Mouse (Mus musculus): ENCODE data around the gene Ece1. TPM values are rescaled to one million over a fixed set of nuclear protein-coding genes. Genes with fewer than 3 reads are reported as not detected.
A peak's percentile ranks its signal among the peaks of the same experiment; 100 is the strongest.

Ece1 gene
- total and polyA plus RNA-seq, 3 experiments = 27.3 to 120 (median 102) TPM

GRCm38 (mm10) chr4:137879383-137880156 lies 17.5 kb downstream of the Ece1 start:
- Histone ChIP-seq H3K27ac (no peak overlapping the region), H3K36me3 (ENCODE audit: control insufficient read depth, insufficient read depth, low read length) (no peaks in the 10 kb centered on the region), H3K79me2 (replicated peaks; ENCODE audit: control insufficient read depth, insufficient read depth, low read length) (no peaks in the 10 kb centered on the region), H3K4me3 (no peak overlapping the region), H3K9ac (ENCODE audit: low read depth, low read length) (no peak overlapping the region), H3K27me3 (ENCODE audit: control insufficient read depth, insufficient read depth, low read length) (no peaks in the 10 kb centered on the region), H3K4me1 (ENCODE audit: control insufficient read depth, insufficient read depth, low read length) (peaks cover 1% of the 10 kb centered on the region; the same call in 1 of the 2 replicates)
- TF ChIP-seq EP300 (IDR thresholded peaks at IDR 0.05; ENCODE audit: insufficient read depth, low read depth, low read length) (no peak), POLR2A (IDR thresholded peaks at IDR 0.05; ENCODE audit: insufficient read depth, low read depth, low read length) (no peak)
- 79% methylated on average over 8 of the region's 8 CpGs for WGBS
- intact Hi-C loops (cut with DNase I) = no loop called here
- no peak for DNase-seq

GRCm38 (mm10) chr4:137881445-137881844 lies 19.4 kb downstream of the Ece1 start:
- no peak overlapping the region for H3K9ac ChIP-seq (ENCODE audit: low read depth, low read length)
- intact Hi-C loops (cut with DNase I) = no loop called here

GRCm38 (mm10) chr4:137882663-137883062 lies 20.6 kb downstream of the Ece1 start:
- Histone ChIP-seq H3K27me3 (ENCODE audit: control insufficient read depth, insufficient read depth, low read length) (no peaks in the 10 kb centered on the region), H3K79me2 (replicated peaks; ENCODE audit: control insufficient read depth, insufficient read depth, low read length) (no peaks in the 10 kb centered on the region), H3K36me3 (ENCODE audit: control insufficient read depth, insufficient read depth, low read length) (no peaks in the 10 kb centered on the region), H3K27ac (no peak overlapping the region), H3K4me3 (no peak overlapping the region), H3K4me1 (ENCODE audit: control insufficient read depth, insufficient read depth, low read length) (no peaks in the 10 kb centered on the region), H3K9ac (ENCODE audit: low read depth, low read length) (no peak overlapping the region)
- intact Hi-C loops (cut with DNase I) = no loop called here
- 60% methylated on average over 9 of the region's 9 CpGs for WGBS
- DNase-seq = peak; percentile 59 to 70
- TF ChIP-seq CTCF (IDR thresholded peaks at IDR 0.05) (no peak), POLR2A (IDR thresholded peaks at IDR 0.05; ENCODE audit: insufficient read depth, low read depth, low read length) (no peak), EP300 (IDR thresholded peaks at IDR 0.05; ENCODE audit: insufficient read depth, low read depth, low read length) (no peak)

More at GRCm38 (mm10) chr4:137881445-137881844, 19.4 kb downstream of the Ece1 start:
- TF ChIP-seq POLR2A (IDR thresholded peaks at IDR 0.05; ENCODE audit: insufficient read depth, low read depth, low read length) (no peak), CTCF (IDR thresholded peaks at IDR 0.05) (no peak), EP300 (IDR thresholded peaks at IDR 0.05; ENCODE audit: insufficient read depth, low read depth, low read length) (no peak)
- Histone ChIP-seq H3K4me3 (no peak overlapping the region), H3K4me1 (ENCODE audit: control insufficient read depth, insufficient read depth, low read length) (no peaks in the 10 kb centered on the region), H3K79me2 (replicated peaks; ENCODE audit: control insufficient read depth, insufficient read depth, low read length) (no peaks in the 10 kb centered on the region), H3K36me3 (ENCODE audit: control insufficient read depth, insufficient read depth, low read length) (no peaks in the 10 kb centered on the region), H3K27me3 (ENCODE audit: control insufficient read depth, insufficient read depth, low read length) (no peaks in the 10 kb centered on the region), H3K27ac (no peak overlapping the region)
- no peak for DNase-seq
- 83% methylated on average over 8 of the region's 8 CpGs for WGBS

GRCm38 (mm10) chr4:137883513-137884150 lies 21.6 kb downstream of the Ece1 start:
- peaks cover 4% of the 10 kb centered on the region for H3K4me1 ChIP-seq (ENCODE audit: control insufficient read depth, insufficient read depth, low read length)
- intact Hi-C loops (cut with DNase I) = no loop called here
- no peak overlapping the region for H3K4me3 ChIP-seq
- no peaks in the 10 kb centered on the region for H3K27me3 ChIP-seq (ENCODE audit: control insufficient read depth, insufficient read depth, low read length)
- H3K9ac ChIP-seq (ENCODE audit: low read depth, low read length) = no peak overlapping the region
- no peak for DNase-seq
- no peaks in the 10 kb centered on the region for H3K79me2 ChIP-seq (replicated peaks; ENCODE audit: control insufficient read depth, insufficient read depth, low read length)
- 74% methylated on average over 8 of the region's 8 CpGs for WGBS
- no peak overlapping the region for H3K27ac ChIP-seq
- no peaks in the 10 kb centered on the region for H3K36me3 ChIP-seq (ENCODE audit: control insufficient read depth, insufficient read depth, low read length)
- TF ChIP-seq CTCF (IDR thresholded peaks at IDR 0.05) (no peak), POLR2A (IDR thresholded peaks at IDR 0.05; ENCODE audit: insufficient read depth, low read depth, low read length) (no peak), EP300 (IDR thresholded peaks at IDR 0.05; ENCODE audit: insufficient read depth, low read depth, low read length) (no peak)

- WGBS = 61% methylated on average over 10 of the region's 10 CpGs
Observed at GRCm38 (mm10) chr4:137887337-137887992, 25.4 kb downstream of the Ece1 start.

More at GRCm38 (mm10) chr4:137887337-137887992, 25.4 kb downstream of the Ece1 start:
- H3K27me3 ChIP-seq (ENCODE audit: control insufficient read depth, insufficient read depth, low read length) = no peaks in the 10 kb centered on the region
- TF ChIP-seq POLR2A (IDR thresholded peaks at IDR 0.05; ENCODE audit: insufficient read depth, low read depth, low read length) = no peak
- no peak for TF ChIP-seq CTCF (IDR thresholded peaks at IDR 0.05)
- no peak overlapping the region for H3K9ac ChIP-seq (ENCODE audit: low read depth, low read length)
- intact Hi-C loops (cut with DNase I) = no loop called here
- H3K79me2 ChIP-seq (replicated peaks; ENCODE audit: control insufficient read depth, insufficient read depth, low read length) = no peaks in the 10 kb centered on the region
- H3K36me3 ChIP-seq (ENCODE audit: control insufficient read depth, insufficient read depth, low read length) = no peaks in the 10 kb centered on the region
- no peak for DNase-seq
- H3K4me3 ChIP-seq = no peak overlapping the region
- H3K27ac ChIP-seq = peak overlapping the region; percentile 41; the same call in 1 of the 2 replicates
- peaks cover 9% of the 10 kb centered on the region for H3K4me1 ChIP-seq (ENCODE audit: control insufficient read depth, insufficient read depth, low read length)
